Mouse (Mus musculus) liver, embryonic 11.5 days (tissue): ENCODE data around the gene Fktn. TPM values are rescaled to one million over a fixed set of nuclear protein-coding genes. Genes with fewer than 3 reads are reported as not detected.

Source experiments
- polyA plus RNA-seq: library from polyadenylated mRNA; unstranded; fragments of >200 nt; fragmentation: Nextera tagmentation; extraction: Ambion mirVana; gene quantifications from 2 replicates; pipeline ENCODE4 v1.2.1, GENCODE M21; 2014

Fktn gene
- polyA plus RNA-seq, 1 experiment from 2014 or later, result 11.4 TPM

Other genes with a start within 250 kb of the Fktn start
- gene Fsd1l, start 82.5 kb upstream of the Fktn start, polyA plus RNA-seq, result 2.7 and 3.7 TPM in 2 replicates
- gene Tal2, start 65.7 kb downstream of the Fktn start, polyA plus RNA-seq, result 0.08 TPM in 1 of 2 replicates, not detected in the other
- gene Tmem38b, start 112.0 kb downstream of the Fktn start, polyA plus RNA-seq, result 4.5 and 5.1 TPM in 2 replicates